Mouse (Mus musculus): ENCODE measurements at regions not wholly inside any gene's neighbourhood (a gene's known extent, or its start where the extent isn't known, plus 50 kb on each side); places are given as distances from the start of the nearest gene placed in this dataset.

DNA sequence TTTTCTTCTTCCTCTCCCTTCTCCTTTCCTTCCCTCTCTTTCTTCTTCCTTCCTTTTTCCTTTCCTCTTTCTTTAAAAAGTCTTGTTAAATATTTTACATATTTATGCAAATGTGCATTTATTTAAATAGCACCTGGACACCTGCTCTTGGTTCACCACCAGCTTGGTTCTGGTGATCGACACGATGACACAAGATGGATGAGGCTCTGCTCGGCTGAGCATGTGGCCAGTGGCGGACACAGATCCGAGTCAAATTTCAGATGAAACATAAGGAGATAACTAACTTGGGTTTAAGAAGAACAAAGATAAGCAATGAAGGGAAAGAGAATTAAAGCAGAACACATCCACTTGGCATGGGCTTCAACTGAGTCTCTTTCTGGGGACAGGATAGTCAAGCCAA is 1339.7 kb upstream of the A1bg start:
- Histone ChIP-seq H3K4me3 (ENCODE audit: low read depth, low read length) (no peak overlapping the region), H3K9ac (ENCODE audit: low read depth, poor library complexity, severe bottlenecking) (no peak overlapping the region), H3K27me3 (ENCODE audit: control insufficient read depth, insufficient read depth, low read length, poor library complexity, severe bottlenecking) (no peaks in the 10 kb centered on the region), H3K27ac (ENCODE audit: insufficient read depth, low read length) (no peak overlapping the region), H3K9me3 (replicated peaks; ENCODE audit: control insufficient read depth, insufficient read depth, low read length, poor library complexity, severe bottlenecking) (no peaks in the 10 kb centered on the region), H3K36me3 (ENCODE audit: control insufficient read depth, insufficient read depth, low read length, poor library complexity, severe bottlenecking) (no peaks in the 10 kb centered on the region), H3K4me1 (ENCODE audit: control insufficient read depth, insufficient read depth, low read length) (no peaks in the 10 kb centered on the region)
- TF ChIP-seq CTCF (IDR thresholded peaks at IDR 0.05; ENCODE audit: low read depth, low read length) (no peak), POLR2A (IDR thresholded peaks at IDR 0.05; ENCODE audit: insufficient read depth, low read length) (no peak), EP300 (IDR thresholded peaks at IDR 0.05; ENCODE audit: insufficient read depth, low read depth, low read length) (no peak)

DNA sequence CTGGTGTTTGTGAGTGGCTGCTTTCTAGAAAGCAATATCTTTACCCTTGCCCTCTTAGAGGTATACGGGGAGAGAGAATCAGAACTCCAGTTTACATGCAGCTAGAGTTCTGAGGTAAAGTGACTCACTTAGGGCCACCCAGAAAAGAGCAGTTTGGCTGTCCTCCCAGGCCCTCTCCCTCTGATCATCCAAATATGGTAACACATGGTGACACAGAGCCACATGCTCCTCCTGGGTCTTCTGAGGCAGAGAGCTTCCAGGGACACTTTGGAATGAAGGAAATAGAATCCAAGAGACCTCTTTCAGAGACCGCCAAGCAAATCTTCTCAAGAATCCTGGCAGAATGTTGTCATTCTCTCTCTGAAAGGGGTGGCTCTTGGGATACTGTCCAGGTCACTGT is 1338.7 kb upstream of the A1bg start:
- Histone ChIP-seq H3K4me3 (ENCODE audit: low read depth, low read length) (no peak overlapping the region), H3K4me1 (ENCODE audit: control insufficient read depth, insufficient read depth, low read length) (no peaks in the 10 kb centered on the region), H3K27ac (ENCODE audit: insufficient read depth, low read length) (no peak overlapping the region), H3K36me3 (ENCODE audit: control insufficient read depth, insufficient read depth, low read length, poor library complexity, severe bottlenecking) (no peaks in the 10 kb centered on the region), H3K9me3 (replicated peaks; ENCODE audit: control insufficient read depth, insufficient read depth, low read length, poor library complexity, severe bottlenecking) (no peaks in the 10 kb centered on the region), H3K27me3 (ENCODE audit: control insufficient read depth, insufficient read depth, low read length, poor library complexity, severe bottlenecking) (no peaks in the 10 kb centered on the region), H3K9ac (ENCODE audit: low read depth, poor library complexity, severe bottlenecking) (no peak overlapping the region)
- no peak for TF ChIP-seq EP300 (IDR thresholded peaks at IDR 0.05; ENCODE audit: insufficient read depth, low read depth, low read length)

DNA sequence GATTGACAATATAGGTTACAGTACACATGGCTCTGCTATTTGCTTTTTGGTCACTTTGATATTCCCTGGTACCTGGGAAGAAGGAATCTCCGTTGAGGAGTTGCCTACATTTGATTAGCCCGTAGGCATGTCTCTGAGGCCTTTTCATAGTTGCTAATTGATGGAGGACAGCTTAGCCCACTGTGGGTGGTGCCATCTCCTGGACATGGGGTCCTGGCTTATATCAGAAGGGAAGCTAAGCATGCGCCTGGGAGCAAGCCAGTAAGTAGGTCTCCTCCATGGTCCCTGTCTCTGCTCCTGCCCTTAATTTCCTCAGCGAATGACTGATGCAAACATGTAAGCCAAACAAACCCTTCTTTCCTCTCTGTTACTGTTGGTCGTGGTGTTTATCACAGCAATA is 1335.8 kb upstream of the A1bg start:
- Histone ChIP-seq H3K4me1 (ENCODE audit: control insufficient read depth, insufficient read depth, low read length) (no peaks in the 10 kb centered on the region), H3K27me3 (ENCODE audit: control insufficient read depth, insufficient read depth, low read length, poor library complexity, severe bottlenecking) (no peaks in the 10 kb centered on the region), H3K9ac (ENCODE audit: low read depth, poor library complexity, severe bottlenecking) (no peak overlapping the region), H3K9me3 (replicated peaks; ENCODE audit: control insufficient read depth, insufficient read depth, low read length, poor library complexity, severe bottlenecking) (no peaks in the 10 kb centered on the region), H3K4me3 (ENCODE audit: low read depth, low read length) (no peak overlapping the region), H3K36me3 (ENCODE audit: control insufficient read depth, insufficient read depth, low read length, poor library complexity, severe bottlenecking) (peaks cover 3% of the 10 kb centered on the region; the same call in 1 of the 2 replicates), H3K27ac (ENCODE audit: insufficient read depth, low read length) (no peak overlapping the region)
- TF ChIP-seq EP300 (IDR thresholded peaks at IDR 0.05; ENCODE audit: insufficient read depth, low read depth, low read length) (no peak), CTCF (IDR thresholded peaks at IDR 0.05; ENCODE audit: low read depth, low read length) (no peak), POLR2A (IDR thresholded peaks at IDR 0.05; ENCODE audit: insufficient read depth, low read length) (no peak)

DNA sequence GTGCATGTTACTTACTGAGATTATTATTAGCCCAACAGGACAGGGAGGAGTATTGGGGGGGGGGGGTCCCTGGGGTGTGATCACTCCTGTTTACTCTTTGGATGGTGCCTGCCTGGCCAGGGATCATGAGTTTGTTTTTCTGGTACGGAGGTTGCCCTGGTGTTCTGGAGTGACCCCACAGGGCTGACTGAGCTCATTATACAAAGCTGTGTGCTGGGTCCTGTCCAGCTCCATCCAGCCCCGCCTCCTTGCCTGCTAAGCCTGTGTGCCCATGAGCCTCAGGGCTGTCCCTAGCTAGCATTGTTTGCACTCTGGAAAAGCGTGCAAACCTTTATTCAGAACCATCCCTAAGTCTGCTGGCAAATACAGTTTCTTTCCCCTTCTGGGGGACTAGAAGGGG is 1335.1 kb upstream of the A1bg start:
- Histone ChIP-seq H3K27me3 (ENCODE audit: control insufficient read depth, insufficient read depth, low read length, poor library complexity, severe bottlenecking) (no peaks in the 10 kb centered on the region), H3K27ac (ENCODE audit: insufficient read depth, low read length) (no peak overlapping the region), H3K36me3 (ENCODE audit: control insufficient read depth, insufficient read depth, low read length, poor library complexity, severe bottlenecking) (peaks cover 3% of the 10 kb centered on the region; the same call in 1 of the 2 replicates), H3K9ac (ENCODE audit: low read depth, poor library complexity, severe bottlenecking) (no peak overlapping the region), H3K4me1 (ENCODE audit: control insufficient read depth, insufficient read depth, low read length) (no peaks in the 10 kb centered on the region), H3K9me3 (replicated peaks; ENCODE audit: control insufficient read depth, insufficient read depth, low read length, poor library complexity, severe bottlenecking) (no peaks in the 10 kb centered on the region), H3K4me3 (ENCODE audit: low read depth, low read length) (no peak overlapping the region)
- no peak for TF ChIP-seq EP300 (IDR thresholded peaks at IDR 0.05; ENCODE audit: insufficient read depth, low read depth, low read length)
- no peak for TF ChIP-seq CTCF (IDR thresholded peaks at IDR 0.05; ENCODE audit: low read depth, low read length)

DNA sequence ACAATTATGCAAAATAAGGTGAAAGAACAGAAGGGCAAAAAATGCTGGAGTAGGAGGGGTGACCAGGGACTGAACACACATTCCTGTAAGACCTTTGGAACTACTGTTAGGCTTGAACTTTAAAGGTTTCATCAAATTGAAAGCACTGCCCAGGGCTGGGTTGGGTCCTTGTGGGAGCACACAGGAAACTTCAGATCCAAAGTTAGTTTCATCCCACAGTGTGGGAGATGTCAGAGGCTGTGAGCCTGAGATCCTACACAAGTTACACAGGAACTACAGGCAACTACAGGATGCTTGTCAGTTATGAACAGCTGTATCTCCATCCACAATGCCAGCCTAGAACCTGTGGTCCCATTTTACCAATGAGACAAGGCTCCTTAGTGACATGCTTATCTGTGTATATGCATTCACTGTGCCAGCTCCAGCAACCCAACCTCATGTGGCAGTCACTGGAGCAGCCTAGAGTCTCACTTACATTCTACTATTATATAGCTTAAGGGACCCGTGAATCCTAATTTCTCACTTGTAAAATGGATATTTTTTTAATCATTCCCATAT is 1334.4 kb upstream of the A1bg start:
- Histone ChIP-seq H3K9me3 (replicated peaks; ENCODE audit: control insufficient read depth, insufficient read depth, low read length, poor library complexity, severe bottlenecking) (no peaks in the 10 kb centered on the region), H3K27ac (ENCODE audit: insufficient read depth, low read length) (no peak overlapping the region), H3K27me3 (ENCODE audit: control insufficient read depth, insufficient read depth, low read length, poor library complexity, severe bottlenecking) (no peaks in the 10 kb centered on the region), H3K9ac (ENCODE audit: low read depth, poor library complexity, severe bottlenecking) (no peak overlapping the region), H3K36me3 (ENCODE audit: control insufficient read depth, insufficient read depth, low read length, poor library complexity, severe bottlenecking) (peaks cover 3% of the 10 kb centered on the region; the same call in 1 of the 2 replicates), H3K4me3 (ENCODE audit: low read depth, low read length) (no peak overlapping the region), H3K4me1 (ENCODE audit: control insufficient read depth, insufficient read depth, low read length) (no peaks in the 10 kb centered on the region)
- no peak for TF ChIP-seq POLR2A (IDR thresholded peaks at IDR 0.05; ENCODE audit: insufficient read depth, low read length)

DNA sequence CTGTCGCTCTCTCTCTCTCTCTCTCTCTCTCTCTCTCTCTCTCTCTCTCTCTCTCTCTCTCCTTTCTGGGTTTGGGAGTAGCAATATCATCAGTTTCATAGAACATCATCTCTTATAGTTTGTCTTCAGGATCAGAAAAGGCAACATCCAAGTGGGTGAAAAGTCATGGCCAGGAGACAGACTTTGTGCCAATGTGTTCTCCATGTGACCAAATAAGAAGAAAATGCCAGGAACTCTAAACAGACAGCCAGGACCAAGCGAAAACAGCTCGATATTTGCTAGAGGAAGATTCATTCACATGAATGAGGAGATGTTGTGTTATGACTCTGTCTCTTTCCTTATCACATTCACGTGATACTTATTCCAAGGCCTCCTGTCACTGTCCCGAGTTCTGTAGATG is 1332.8 kb upstream of the A1bg start:
- no peaks in the 10 kb centered on the region for H3K9me3 ChIP-seq (replicated peaks; ENCODE audit: control insufficient read depth, insufficient read depth, low read length, poor library complexity, severe bottlenecking)
- TF ChIP-seq CTCF (IDR thresholded peaks at IDR 0.05; ENCODE audit: low read depth, low read length): no peak
- no peak for TF ChIP-seq POLR2A (IDR thresholded peaks at IDR 0.05; ENCODE audit: insufficient read depth, low read length)
- TF ChIP-seq EP300 (IDR thresholded peaks at IDR 0.05; ENCODE audit: insufficient read depth, low read depth, low read length): no peak
- H3K4me3 ChIP-seq (ENCODE audit: low read depth, low read length): no peak overlapping the region

More for the DNA sequence above, 1332.8 kb upstream of the A1bg start:
- Histone ChIP-seq H3K27ac (ENCODE audit: insufficient read depth, low read length) (no peak overlapping the region), H3K9ac (ENCODE audit: low read depth, poor library complexity, severe bottlenecking) (no peak overlapping the region), H3K4me1 (ENCODE audit: control insufficient read depth, insufficient read depth, low read length) (no peaks in the 10 kb centered on the region), H3K27me3 (ENCODE audit: control insufficient read depth, insufficient read depth, low read length, poor library complexity, severe bottlenecking) (no peaks in the 10 kb centered on the region), H3K36me3 (ENCODE audit: control insufficient read depth, insufficient read depth, low read length, poor library complexity, severe bottlenecking) (peaks cover 12% of the 10 kb centered on the region)
